Mouse (Mus musculus) retina, embryonic 14.5 days (tissue): ENCODE measurements around the gene Slc46a3.
"Not testable (repeated sequence)": the region's sequence is repeated elsewhere in the genome, so short reads cannot be mapped to it uniquely, and the experiment has no call there.

Source experiments
- DNase-seq: peaks from one replicate; pipeline ENCODE4 v3.0.0-alpha.2; 2015; ENCODE audit warnings: low spot score

Slc46a3 gene

DNA sequence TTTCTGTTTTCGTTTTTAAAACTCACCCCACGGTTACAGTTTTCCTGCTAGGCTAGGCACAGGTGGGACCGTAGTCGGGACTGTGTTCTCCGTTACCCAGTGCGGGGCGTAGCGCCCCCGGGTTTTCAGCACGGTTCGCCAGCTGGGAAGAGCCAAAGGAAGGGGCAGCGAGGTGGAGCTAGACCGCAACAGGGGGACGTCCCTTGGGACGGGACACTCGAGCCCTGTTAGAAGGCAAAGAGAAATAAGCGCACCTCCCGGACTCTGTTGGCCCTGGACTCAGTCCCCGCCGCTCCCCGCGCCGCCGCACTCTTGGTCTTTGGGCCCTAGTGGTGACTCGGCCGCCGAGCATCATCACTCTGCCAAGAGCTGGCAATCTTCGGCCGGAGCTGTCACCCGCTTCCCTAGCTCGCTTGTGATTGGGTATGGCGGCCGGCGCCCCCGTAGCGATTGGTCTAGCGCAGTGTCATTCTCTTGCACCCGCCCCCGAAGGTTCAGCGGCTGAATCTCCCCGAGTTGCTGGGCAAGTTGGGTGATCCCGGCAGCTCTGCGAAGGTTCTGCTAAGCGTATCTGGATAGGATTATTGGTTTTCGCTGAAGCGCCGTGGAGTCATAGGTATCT, at the start of gene Slc46a3:
Slc46a3 (minus strand) TSS at position 361 of the 622 bp plus-strand sequence.
- peak; percentile 97 for DNase-seq

- no peak for DNase-seq
These were observed 44.6 kb upstream of the Slc46a3 start for GRCm38 (mm10) chr5:147939226-147939625.

- DNase-seq, result no peak
These were observed 40.5 kb upstream of the Slc46a3 start for GRCm38 (mm10) chr5:147935096-147935495.

GRCm38 (mm10) chr5:147928668-147929497, 34.3 kb upstream of the Slc46a3 start:
- no peak for DNase-seq

DNA sequence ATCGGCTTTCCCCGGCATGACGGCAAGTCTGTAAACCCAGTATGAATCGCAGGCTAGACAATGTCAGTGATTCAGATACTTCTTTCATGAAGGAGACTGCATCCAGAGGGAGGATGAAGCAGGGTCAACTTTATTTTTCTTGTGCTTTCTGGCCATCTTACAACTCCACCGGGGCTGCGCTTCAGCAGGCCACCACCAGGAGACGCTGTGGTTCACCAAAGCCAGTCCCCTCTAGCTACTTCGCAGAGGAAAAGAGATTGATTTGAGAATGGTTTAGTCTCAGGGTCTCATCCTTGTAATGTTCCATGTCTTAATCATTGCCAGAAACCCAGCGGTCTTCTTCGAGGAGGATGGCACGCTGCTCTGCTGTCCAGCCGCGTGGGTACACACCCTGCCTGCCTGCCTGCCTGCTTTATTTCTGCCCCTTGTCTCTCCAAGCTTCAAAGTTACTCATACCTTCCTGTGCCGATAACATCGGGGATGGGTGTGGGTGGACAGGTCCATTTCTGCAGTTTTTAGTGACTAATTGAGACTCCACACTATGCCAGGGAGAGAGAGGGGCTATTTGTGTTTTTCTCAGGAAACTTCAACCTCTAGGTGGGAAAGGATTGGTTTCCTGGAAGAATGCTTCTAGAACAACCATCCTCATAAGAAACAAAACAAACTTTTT, 31.5 kb upstream of the Slc46a3 start:
- peak; percentile 66 for DNase-seq

DNA sequence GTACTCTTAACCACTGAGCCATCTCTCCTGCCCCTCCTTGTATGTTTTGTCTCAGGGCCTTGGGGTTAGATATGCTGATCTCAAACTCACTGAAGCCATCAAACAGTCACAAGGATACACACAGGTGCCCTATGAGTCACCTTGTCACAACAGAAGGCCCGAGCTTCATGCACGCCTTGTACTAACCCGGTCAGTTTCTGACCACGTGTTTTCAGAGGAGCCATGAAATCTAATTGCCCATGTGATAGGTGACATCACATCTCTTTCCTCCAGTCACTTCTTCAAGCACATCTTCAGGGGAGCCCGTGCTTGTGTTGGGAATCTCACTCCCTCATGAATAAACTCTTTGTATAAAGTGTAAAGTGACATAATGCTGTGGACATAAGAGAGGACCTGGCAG, 30.0 kb upstream of the Slc46a3 start:
- DNase-seq, result no peak

GRCm38 (mm10) chr5:147918044-147918846, 23.6 kb upstream of the Slc46a3 start:
- no peak for DNase-seq

- DNase-seq, result no peak
These were observed 21.6 kb upstream of the Slc46a3 start for GRCm38 (mm10) chr5:147916171-147916570.

DNA sequence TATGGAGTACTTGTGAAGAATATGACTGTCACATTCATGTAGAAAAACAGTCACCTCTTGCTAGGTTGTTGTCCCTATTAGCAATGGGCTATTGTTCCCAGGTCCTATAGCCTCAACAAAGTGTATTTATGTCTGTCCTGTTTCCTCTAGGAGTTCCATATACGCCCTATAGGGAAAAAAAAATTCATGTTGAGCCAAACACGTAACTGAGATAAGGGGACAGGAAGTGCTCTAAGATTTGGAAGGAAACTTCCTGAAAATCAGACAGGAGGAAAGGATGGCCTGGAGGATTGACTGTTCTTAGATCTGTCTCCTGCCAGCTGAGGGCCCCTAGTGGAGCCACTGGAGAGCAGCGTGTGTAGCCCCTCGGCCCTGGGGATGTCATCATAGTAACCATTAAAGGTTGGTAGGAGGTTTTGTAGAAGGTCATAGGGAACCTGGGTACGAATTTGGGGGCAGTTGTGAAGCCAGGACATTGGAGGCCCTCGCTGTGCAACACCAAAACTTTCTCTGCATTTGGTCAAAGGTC, 20.5 kb upstream of the Slc46a3 start:
- DNase-seq, result no peak

GRCm38 (mm10) chr5:147913241-147913842, 18.7 kb upstream of the Slc46a3 start:
- no peak for DNase-seq

GRCm38 (mm10) chr5:147911744-147912143, 17.1 kb upstream of the Slc46a3 start:
- DNase-seq, result no peak

GRCm38 (mm10) chr5:147910807-147911509, 16.3 kb upstream of the Slc46a3 start:
- DNase-seq, result no peak

GRCm38 (mm10) chr5:147907851-147908250, 13.2 kb upstream of the Slc46a3 start:
- no peak for DNase-seq

GRCm38 (mm10) chr5:147907144-147907543, 12.5 kb upstream of the Slc46a3 start:
- DNase-seq, result no peak

DNA sequence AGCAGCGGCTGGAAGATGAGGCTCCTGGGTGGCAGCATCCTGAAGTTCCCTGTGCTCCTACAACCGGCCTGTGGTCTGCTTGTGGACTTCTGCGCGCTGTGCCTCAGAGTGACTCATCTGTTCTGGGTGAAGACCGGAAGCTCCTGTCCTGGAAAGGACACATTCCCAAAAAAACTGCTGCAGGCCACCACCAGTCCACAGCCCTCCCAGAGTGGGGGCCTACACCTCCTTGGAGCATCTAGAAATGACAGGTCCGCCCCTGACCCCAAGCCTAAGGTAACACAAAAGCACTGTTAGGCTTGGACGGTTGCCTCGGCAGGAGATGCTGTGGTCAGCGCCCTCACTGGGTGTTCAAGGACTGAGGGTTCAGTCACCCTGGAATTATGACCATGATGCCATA, 8.6 kb upstream of the Slc46a3 start:
- no peak for DNase-seq

GRCm38 (mm10) chr5:147902008-147902757, 7.6 kb upstream of the Slc46a3 start:
- no peak for DNase-seq

- DNase-seq, result no peak
These were observed 4.4 kb upstream of the Slc46a3 start for GRCm38 (mm10) chr5:147898968-147899549.

DNA sequence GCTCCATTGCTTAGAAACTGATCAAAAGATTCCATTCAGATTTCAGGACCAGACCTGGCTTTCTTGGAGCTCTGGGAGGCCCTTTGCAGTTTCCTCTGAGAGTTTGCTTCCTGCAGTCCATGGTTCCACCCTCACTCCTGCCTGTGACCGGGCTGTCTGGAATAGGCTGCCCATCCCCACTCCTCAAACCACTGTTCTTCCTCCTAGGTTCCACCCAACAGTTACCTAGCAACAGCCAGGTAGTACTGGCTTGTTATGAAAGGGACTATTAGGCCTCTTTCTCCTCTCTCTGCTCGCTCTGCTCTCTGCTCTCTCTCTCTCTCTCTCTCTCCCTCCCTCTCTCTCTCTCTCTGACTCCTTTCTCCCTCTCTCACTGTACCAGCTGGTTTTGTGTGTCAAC, 3.6 kb upstream of the Slc46a3 start:
- DNase-seq, result no peak

GRCm38 (mm10) chr5:147896501-147896900, 1.9 kb upstream of the Slc46a3 start:
- DNase-seq, result not testable (repeated sequence)
